Mouse (Mus musculus) small intestine, adult 2 months (tissue): Measurements from ENCODE around the gene Cltrn.

Experiments used
- CTCF ChIP-seq: fragments of 200-500 bp; IDR thresholded peaks from 2 replicates; pipeline ENCODE4 v1.5.1; 2012; ENCODE audit warnings: low read depth, mild to moderate bottlenecking, control low read depth, inconsistent platforms, low read length, moderate library complexity, mixed read lengths; ENCODE audit not compliant: insufficient replicate concordance, insufficient read length; ENCODE audit errors: extremely low read depth
- POLR2A ChIP-seq: fragments of 200-500 bp; IDR thresholded peaks from 2 replicates; pipeline ENCODE4 v1.6.1; 2012; ENCODE audit warnings: low read depth, mild to moderate bottlenecking, control low read depth, inconsistent platforms, low read length, moderate library complexity

DNA sequence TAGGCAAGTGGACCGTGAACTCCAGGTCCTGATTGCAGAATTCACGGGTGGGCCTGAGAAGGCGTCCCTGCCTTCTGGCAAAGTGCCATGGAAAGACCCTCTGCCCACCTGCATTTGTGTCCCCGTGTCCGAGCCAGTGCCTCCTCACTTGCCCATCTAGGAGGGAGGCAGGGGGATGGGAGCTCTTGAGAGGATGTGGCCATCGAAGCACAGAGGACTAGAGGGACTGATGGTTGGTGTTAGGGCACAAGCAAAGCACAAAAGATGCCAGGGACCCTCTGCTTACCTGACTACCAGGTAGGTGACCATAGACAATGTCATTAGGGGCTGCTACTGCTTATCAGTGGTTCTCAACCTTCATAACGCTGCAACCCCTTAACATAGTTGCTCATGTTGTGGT, 13.6 kb downstream of the Cltrn start:
- TF ChIP-seq CTCF, result no peak
- TF ChIP-seq POLR2A, result no peak
